Mouse (Mus musculus): ENCODE results near the gene Polq. TPM values are rescaled to one million over a fixed set of nuclear protein-coding genes. Genes with fewer than 3 reads are reported as not detected.

Gene Polq
- polyA plus RNA-seq (2015; fragmentation: Nextera tagmentation; extraction: Ambion mirVana): 2.4 and 3.5 TPM in 2 replicates

GRCm38 (mm10) chr16:37011061-37011921 lies at the start of gene Polq:
Polq (plus strand) TSS chr16:37011786.
- Histone ChIP-seq H3K27me3 (no peaks in the 10 kb centered on the region), H3K9me3 (no peaks in the 10 kb centered on the region), H3K4me2 (peak within 1 kb of the TSS; percentile 98), H3K27ac (replicated peaks) (no peak within 1 kb of the TSS), H3K4me1 (replicated peaks) (peaks cover 17% of the 10 kb centered on the region), H3K9ac (peak within 1 kb of the TSS; percentile 54), H3K36me3 (no peaks in the 10 kb centered on the region), H3K4me3 (peak within 1 kb of the TSS; percentile 87)
- peak; percentile 98 for ATAC-seq (ENCODE audit: low FRiP score, low read depth)
- WGBS: 8% methylated on average over 27 of the region's 30 CpGs

DNA sequence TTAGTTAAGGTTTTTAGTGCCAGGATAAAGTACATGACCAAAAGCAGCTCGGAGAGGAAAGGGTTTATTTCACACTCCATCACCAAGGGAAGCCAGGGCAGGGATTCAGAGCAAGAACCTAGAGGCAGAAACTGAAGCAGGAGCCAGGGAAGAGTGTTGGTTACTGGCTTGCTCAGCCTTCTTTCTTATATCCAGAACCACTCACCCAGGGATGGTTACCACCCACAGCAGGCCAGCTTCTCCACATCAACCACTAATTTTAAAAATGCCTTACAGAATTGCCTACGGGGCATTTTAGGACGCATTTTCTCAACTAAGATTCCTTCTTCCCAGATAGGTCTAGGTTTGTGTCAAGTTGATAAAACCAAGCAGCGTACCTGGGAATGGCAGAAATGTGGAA lies 48.2 kb upstream of the Polq start:
- H3K4me3 ChIP-seq: no peak overlapping the region
- ATAC-seq (ENCODE audit: low FRiP score, low read depth): no peak
- H3K4me1 ChIP-seq (replicated peaks): no peaks in the 10 kb centered on the region
- no peaks in the 10 kb centered on the region for H3K9me3 ChIP-seq
- no peak overlapping the region for H3K9ac ChIP-seq
- no peaks in the 10 kb centered on the region for H3K36me3 ChIP-seq
- no peak overlapping the region for H3K4me2 ChIP-seq
- no peaks in the 10 kb centered on the region for H3K27me3 ChIP-seq
- H3K27ac ChIP-seq (replicated peaks): no peak overlapping the region
- 90% methylated on average over 4 of the region's 4 CpGs for WGBS

DNA sequence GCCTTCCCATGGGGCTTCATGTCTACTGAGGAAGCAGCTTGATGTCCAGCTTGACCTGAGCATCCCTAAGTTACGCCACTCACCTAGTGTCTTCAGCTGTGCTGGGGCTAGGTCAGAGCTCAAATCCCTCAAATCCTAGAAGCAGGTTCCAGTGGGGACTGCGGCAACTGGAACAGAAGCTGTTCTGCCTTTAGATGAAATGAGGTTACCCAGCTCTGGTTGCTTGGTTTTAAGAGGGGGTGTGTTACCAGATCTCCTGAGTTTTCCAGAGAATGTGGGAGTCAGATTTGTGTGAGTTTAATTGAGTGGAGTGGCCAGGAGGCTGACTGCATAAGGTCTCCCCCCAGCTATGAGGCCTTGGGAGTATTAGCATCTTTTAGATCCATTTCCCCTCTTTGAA lies 32.5 kb upstream of the Polq start:
- Histone ChIP-seq H3K9me3 (no peaks in the 10 kb centered on the region), H3K4me1 (replicated peaks) (no peaks in the 10 kb centered on the region), H3K27ac (replicated peaks) (no peak overlapping the region), H3K36me3 (no peaks in the 10 kb centered on the region), H3K27me3 (no peaks in the 10 kb centered on the region), H3K9ac (no peak overlapping the region), H3K4me2 (no peak overlapping the region), H3K4me3 (no peak overlapping the region)
- no peak for ATAC-seq (ENCODE audit: low FRiP score, low read depth)
- 98% methylated on average over 2 of the region's 2 CpGs for WGBS

- Histone ChIP-seq H3K4me3 (no peak overlapping the region), H3K27me3 (no peaks in the 10 kb centered on the region), H3K9ac (no peak overlapping the region), H3K27ac (replicated peaks) (no peak overlapping the region), H3K4me1 (replicated peaks) (no peaks in the 10 kb centered on the region), H3K36me3 (no peaks in the 10 kb centered on the region), H3K4me2 (no peak overlapping the region), H3K9me3 (no peaks in the 10 kb centered on the region)
- no peak for ATAC-seq (ENCODE audit: low FRiP score, low read depth)
- 83% methylated on average over 1 of the region's 1 CpGs for WGBS
These were observed 27.8 kb upstream of the Polq start for GRCm38 (mm10) chr16:36983796-36984195.

- Histone ChIP-seq H3K36me3 (no peaks in the 10 kb centered on the region), H3K4me2 (no peak overlapping the region), H3K27ac (replicated peaks) (no peak overlapping the region), H3K4me1 (replicated peaks) (no peaks in the 10 kb centered on the region), H3K4me3 (no peak overlapping the region), H3K9ac (no peak overlapping the region), H3K9me3 (no peaks in the 10 kb centered on the region), H3K27me3 (no peaks in the 10 kb centered on the region)
- WGBS: 69% methylated on average over 5 of the region's 5 CpGs
- ATAC-seq (ENCODE audit: low FRiP score, low read depth): no peak
These were observed 25.9 kb upstream of the Polq start for GRCm38 (mm10) chr16:36985636-36986042.

DNA sequence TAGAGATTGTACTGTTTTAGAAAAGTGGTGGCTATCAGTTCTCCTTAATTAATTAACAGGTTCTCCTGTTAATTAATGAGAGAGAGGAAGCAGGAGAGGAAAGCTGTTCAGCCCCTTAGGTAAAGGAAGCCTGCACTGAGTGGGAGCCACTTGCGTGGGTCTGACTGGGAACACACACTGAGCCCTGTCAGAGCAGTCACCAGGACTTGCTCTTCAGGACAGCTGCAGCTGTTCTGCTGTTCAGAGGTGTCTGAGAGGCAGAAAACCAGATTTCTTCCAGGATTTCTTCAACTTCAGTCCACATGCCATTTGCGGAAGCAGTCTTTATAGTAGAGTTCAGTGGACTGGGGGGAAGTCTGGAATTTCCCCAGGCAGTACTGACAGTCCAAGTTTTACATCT lies 24.2 kb upstream of the Polq start:
- no peak overlapping the region for H3K4me2 ChIP-seq
- H3K9ac ChIP-seq: no peak overlapping the region
- WGBS: 76% methylated on average over 2 of the region's 2 CpGs
- no peak overlapping the region for H3K27ac ChIP-seq (replicated peaks)
- H3K4me3 ChIP-seq: no peak overlapping the region
- no peaks in the 10 kb centered on the region for H3K36me3 ChIP-seq
- H3K27me3 ChIP-seq: no peaks in the 10 kb centered on the region
- ATAC-seq (ENCODE audit: low FRiP score, low read depth): no peak
- H3K4me1 ChIP-seq (replicated peaks): no peaks in the 10 kb centered on the region
- no peaks in the 10 kb centered on the region for H3K9me3 ChIP-seq

DNA sequence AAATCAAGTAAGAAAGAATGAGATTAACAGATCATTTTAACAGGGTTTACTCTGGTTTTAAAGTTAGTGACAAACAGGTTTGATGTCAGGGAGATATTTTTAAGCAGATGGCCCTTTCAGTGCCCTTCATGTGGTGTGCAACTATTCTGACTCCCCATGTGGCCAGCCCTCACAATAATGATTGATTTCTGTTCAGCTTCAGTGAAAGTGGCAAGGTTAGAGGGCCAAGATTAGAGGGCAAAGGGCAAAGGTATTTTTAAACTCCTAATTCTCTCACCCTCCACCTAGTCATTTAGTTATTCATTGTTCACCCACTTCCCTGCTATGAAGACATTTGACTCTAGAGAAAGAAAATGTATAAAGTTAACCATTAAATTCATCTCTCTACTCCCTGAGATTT lies 23.5 kb upstream of the Polq start:
- Histone ChIP-seq H3K9ac (no peak overlapping the region), H3K4me3 (no peak overlapping the region), H3K27me3 (no peaks in the 10 kb centered on the region), H3K27ac (replicated peaks) (no peak overlapping the region), H3K4me2 (no peak overlapping the region), H3K9me3 (no peaks in the 10 kb centered on the region), H3K4me1 (replicated peaks) (no peaks in the 10 kb centered on the region), H3K36me3 (no peaks in the 10 kb centered on the region)
- ATAC-seq (ENCODE audit: low FRiP score, low read depth): no peak

DNA sequence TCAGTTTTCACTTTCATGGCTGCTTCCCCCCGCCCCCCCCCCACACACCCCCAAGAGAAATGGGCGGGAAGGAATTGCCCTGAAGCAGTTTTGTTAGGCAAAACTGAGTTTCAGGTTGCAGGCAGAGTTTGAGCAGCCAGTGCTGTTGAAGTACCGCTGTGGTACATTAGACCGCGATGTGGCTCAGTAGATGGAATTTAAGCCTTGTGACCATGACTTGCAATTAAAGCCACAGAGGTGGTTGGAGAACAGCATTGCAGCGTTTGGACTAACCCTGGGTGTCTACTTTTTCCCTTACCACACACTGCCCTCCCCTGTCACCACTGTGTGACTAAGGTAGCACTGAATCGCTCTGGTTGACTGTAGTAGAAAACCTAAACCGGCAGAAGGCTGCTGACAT lies 22.1 kb upstream of the Polq start:
- WGBS: 80% methylated on average over 8 of the region's 8 CpGs

GRCm38 (mm10) chr16:36989999-36990625 lies 21.5 kb upstream of the Polq start, which contains the start of gene Fbxo40:
Fbxo40 (minus strand) TSS chr16:36990467.
- Histone ChIP-seq H3K9ac (no peak within 1 kb of the TSS), H3K4me2 (no peak within 1 kb of the TSS), H3K4me1 (replicated peaks) (no peaks in the 10 kb centered on the region), H3K36me3 (no peaks in the 10 kb centered on the region), H3K27me3 (no peaks in the 10 kb centered on the region), H3K9me3 (no peaks in the 10 kb centered on the region), H3K4me3 (no peak within 1 kb of the TSS), H3K27ac (replicated peaks) (no peak within 1 kb of the TSS)
- no peak for ATAC-seq (ENCODE audit: low FRiP score, low read depth)
- WGBS: 85% methylated on average over 18 of the region's 18 CpGs

More for the DNA sequence above, 22.1 kb upstream of the Polq start:
- Histone ChIP-seq H3K4me3 (no peak overlapping the region), H3K4me2 (no peak overlapping the region), H3K36me3 (no peaks in the 10 kb centered on the region), H3K27ac (replicated peaks) (no peak overlapping the region), H3K4me1 (replicated peaks) (no peaks in the 10 kb centered on the region), H3K9me3 (no peaks in the 10 kb centered on the region), H3K9ac (no peak overlapping the region), H3K27me3 (no peaks in the 10 kb centered on the region)
- no peak for ATAC-seq (ENCODE audit: low FRiP score, low read depth)

- H3K4me3 ChIP-seq: no peak overlapping the region
- 87% methylated on average over 6 of the region's 6 CpGs for WGBS
These were observed 13.9 kb upstream of the Polq start for GRCm38 (mm10) chr16:36997650-36998049.

DNA sequence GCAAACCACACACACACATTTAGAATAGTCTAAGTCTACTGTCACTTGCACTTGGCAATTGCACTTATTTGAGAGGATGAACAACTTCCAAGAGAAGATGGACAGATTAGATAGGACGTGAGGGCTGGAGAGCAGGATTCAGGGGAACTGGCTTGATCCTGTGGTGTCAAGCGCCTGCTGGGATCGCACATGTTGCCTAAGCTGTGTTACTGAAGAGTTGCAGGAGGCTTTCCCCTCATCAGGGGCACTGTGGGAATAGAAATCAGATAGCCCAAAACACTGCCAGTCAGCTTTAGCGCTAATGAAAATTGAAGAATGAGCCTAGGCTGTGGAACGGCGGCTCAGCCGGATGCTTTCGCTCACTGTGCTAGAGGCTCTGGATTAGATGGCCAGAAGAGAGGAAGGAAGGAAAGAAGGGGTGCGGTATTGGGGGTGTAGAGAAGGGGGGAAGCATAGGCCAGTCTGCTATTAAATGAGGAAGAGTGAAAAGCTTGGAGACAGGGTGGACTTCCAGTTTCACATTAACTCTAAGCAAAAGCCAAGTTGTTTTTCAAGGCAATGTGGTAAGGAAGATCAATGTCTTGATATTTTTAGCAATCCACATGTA lies 12.1 kb upstream of the Polq start:
- no peak overlapping the region for H3K9ac ChIP-seq
- no peaks in the 10 kb centered on the region for H3K27me3 ChIP-seq
- no peak overlapping the region for H3K4me2 ChIP-seq
- no peak overlapping the region for H3K27ac ChIP-seq (replicated peaks)
- 88% methylated on average over 9 of the region's 9 CpGs for WGBS
- ATAC-seq (ENCODE audit: low FRiP score, low read depth): no peak
- no peaks in the 10 kb centered on the region for H3K9me3 ChIP-seq
- H3K36me3 ChIP-seq: no peaks in the 10 kb centered on the region
- H3K4me1 ChIP-seq (replicated peaks): no peaks in the 10 kb centered on the region
- H3K4me3 ChIP-seq: no peak overlapping the region

More at GRCm38 (mm10) chr16:36997650-36998049, 13.9 kb upstream of the Polq start:
- H3K4me2 ChIP-seq: no peak overlapping the region
- H3K27me3 ChIP-seq: no peaks in the 10 kb centered on the region
- H3K27ac ChIP-seq (replicated peaks): no peak overlapping the region
- no peaks in the 10 kb centered on the region for H3K4me1 ChIP-seq (replicated peaks)
- H3K36me3 ChIP-seq: no peaks in the 10 kb centered on the region
- no peak for ATAC-seq (ENCODE audit: low FRiP score, low read depth)
- no peaks in the 10 kb centered on the region for H3K9me3 ChIP-seq
- no peak overlapping the region for H3K9ac ChIP-seq

GRCm38 (mm10) chr16:37009262-37009661 lies 2.3 kb upstream of the Polq start:
- H3K9ac ChIP-seq: no peak overlapping the region
- no peak overlapping the region for H3K27ac ChIP-seq (replicated peaks)
- WGBS: 74% methylated on average over 6 of the region's 6 CpGs
- H3K4me1 ChIP-seq (replicated peaks): peaks cover 17% of the 10 kb centered on the region
- no peak for ATAC-seq (ENCODE audit: low FRiP score, low read depth)
- H3K27me3 ChIP-seq: no peaks in the 10 kb centered on the region
- no peaks in the 10 kb centered on the region for H3K36me3 ChIP-seq
- no peaks in the 10 kb centered on the region for H3K9me3 ChIP-seq
- no peak overlapping the region for H3K4me2 ChIP-seq
- H3K4me3 ChIP-seq: no peak overlapping the region

All from hindbrain, embryonic 15.5 days (tissue).